32 mouse cellular contexts compared by ENCODE assay signal in the genomic region with DNA sequence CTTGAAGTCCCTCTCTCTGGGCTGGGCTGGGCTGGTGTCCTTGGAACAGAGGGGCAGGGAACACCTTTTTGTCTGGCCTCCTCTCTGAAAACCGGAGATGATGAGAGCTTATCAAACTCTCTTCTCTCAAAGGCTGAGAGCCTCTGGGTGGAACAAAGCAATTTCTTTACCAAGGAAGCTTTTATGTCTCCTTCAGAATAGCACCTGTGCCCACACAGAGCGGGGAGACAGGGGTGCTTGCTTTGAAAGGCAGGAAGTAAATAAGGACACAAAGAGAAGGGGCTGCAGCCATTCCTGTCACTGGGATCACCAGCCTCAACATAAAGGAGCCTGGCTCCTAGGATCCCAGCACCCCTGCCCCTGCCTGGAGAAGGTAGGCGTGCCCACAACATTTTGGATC.
DNase-seq lines count a peak whose midpoint lies in the region; ATAC-seq lines count a peak whose summit lies in the region.
"Had no signal": no experiment of that assay in that cellular context is flagged by ENCODE, and none has a peak within 500 bp of the region (broad histone marks: within the 10 kb centered on the region; RNA-seq: fewer than 3 reads in every experiment).

No protein-coding gene starts in this region.

- ATAC-seq in megakaryocyte, adult 5-6 weeks (ENCODE audit: poor library complexity, severe bottlenecking): no peak
- ATAC-seq: activated CD4-positive, CD25-positive, alpha-beta regulatory T cell, adult 4 months; forebrain, embryonic 15.5 days; midbrain, embryonic 15.5 days had no signal

- DNase-seq in heart, embryonic 10.5 days (ENCODE audit: low spot score): no peak
- DNase-seq in heart, adult 9 months (ENCODE audit: low spot score in 2 of 2): no peak
- peak; percentile 24 for DNase-seq in CD4-positive helper T cell, adult 2 months (ENCODE audit: low read depth, low spot score)
- DNase-seq in limb, embryonic 10.5 days (ENCODE audit: low spot score): no peak
- DNase-seq in thymus, postnatal 14 days: peak; percentile 55
- no peak for DNase-seq in adipocyte (ENCODE audit: low spot score)
- DNase-seq in cerebellum, adult 9-11 months: no peak
- DNase-seq: adrenal gland, adult 8-10 months; cerebellum, adult 2 months; cerebellum, postnatal 25 days; gastrocnemius, postnatal 25 days; heart, postnatal 4 days; kidney, adult 2 months; kidney, postnatal 36 days; left cerebral cortex, postnatal 4 days; lung, adult 2 months; right cerebral cortex, adult 18-20 months; spleen, adult 18-20 months had no signal

- no peaks in the 10 kb centered on the region for H3K36me3 ChIP-seq in heart, embryonic 10.5 days
- no peaks in the 10 kb centered on the region for H3K36me3 ChIP-seq in limb, embryonic 10.5 days
- H3K36me3 ChIP-seq: embryonic facial prominence, embryonic 10.5 days; embryonic facial prominence, embryonic 15.5 days; forebrain, embryonic 15.5 days; heart, embryonic 12.5 days; intestine, embryonic 15.5 days; limb, embryonic 15.5 days; midbrain, embryonic 15.5 days had no signal

- H3K27me3 ChIP-seq in heart, embryonic 10.5 days (ENCODE audit: insufficient read depth, poor library complexity, severe bottlenecking): no peaks in the 10 kb centered on the region
- no peaks in the 10 kb centered on the region for H3K27me3 ChIP-seq in limb, embryonic 10.5 days (ENCODE audit: low read depth, poor library complexity, severe bottlenecking)
- H3K27me3 ChIP-seq: embryonic facial prominence, embryonic 15.5 days; forebrain, embryonic 15.5 days; heart, embryonic 12.5 days; intestine, embryonic 15.5 days; limb, embryonic 15.5 days; midbrain, embryonic 15.5 days had no signal

- H3K4me3 ChIP-seq in heart, embryonic 10.5 days: no peak overlapping the region
- no peak overlapping the region for H3K4me3 ChIP-seq in limb, embryonic 10.5 days
- H3K4me3 ChIP-seq: embryonic facial prominence, embryonic 10.5 days; embryonic facial prominence, embryonic 15.5 days; forebrain, embryonic 15.5 days; heart, embryonic 12.5 days; intestine, embryonic 15.5 days; layer of hippocampus, adult 2 months; limb, embryonic 15.5 days; megakaryocyte, embryonic 14.5 days; midbrain, embryonic 15.5 days had no signal

- peak overlapping the region; percentile 10; the same call in 1 of the 2 replicates for H3K27ac ChIP-seq in heart, embryonic 10.5 days
- H3K27ac ChIP-seq in limb, embryonic 10.5 days: 0 out of 2 replicates have a peak overlapping the region, but pooled peaks have one; percentile 4
- H3K27ac ChIP-seq: embryonic facial prominence, embryonic 10.5 days; embryonic facial prominence, embryonic 15.5 days; forebrain, embryonic 15.5 days; hindbrain, postnatal 0 days; intestine, embryonic 15.5 days; layer of hippocampus, adult 2 months; limb, embryonic 15.5 days; liver, embryonic 14.5 days; midbrain, embryonic 15.5 days; stomach, postnatal 0 days had no signal

- 50% methylated on average over 3 of the region's 3 CpGs for WGBS in heart, embryonic 10.5 days
- 70% methylated on average over 3 of the region's 3 CpGs for WGBS in limb, embryonic 10.5 days

- H3K4me1 ChIP-seq in heart, embryonic 10.5 days: peaks cover 17% of the 10 kb centered on the region
- peaks cover 13% of the 10 kb centered on the region; the same call in 1 of the 2 replicates for H3K4me1 ChIP-seq in limb, embryonic 10.5 days
- H3K4me1 ChIP-seq: forebrain, embryonic 15.5 days had no signal

- H3K9me3 ChIP-seq in heart, embryonic 10.5 days: no peaks in the 10 kb centered on the region
- no peaks in the 10 kb centered on the region for H3K9me3 ChIP-seq in limb, embryonic 10.5 days (replicated peaks)
- H3K9me3 ChIP-seq: embryonic facial prominence, embryonic 10.5 days; embryonic facial prominence, embryonic 15.5 days; forebrain, embryonic 15.5 days; heart, embryonic 12.5 days; intestine, embryonic 15.5 days; limb, embryonic 15.5 days; megakaryocyte, embryonic 14.5 days; midbrain, embryonic 15.5 days had no signal

Comparison
In these comparisons a context has a peak if more than half of its experiments do, and no peak if none do; other contexts are left out.
1. DNase-seq: peak in CD4-positive helper T cell, adult 2 months (single experiment) and thymus, postnatal 14 days (single experiment); none in heart, embryonic 10.5 days (single experiment), heart, adult 9 months (0 of 2), limb, embryonic 10.5 days (single experiment), adipocyte (single experiment) and cerebellum, adult 9-11 months (single experiment).